Mouse (Mus musculus): ENCODE data around the gene Gm20388.

DNA sequence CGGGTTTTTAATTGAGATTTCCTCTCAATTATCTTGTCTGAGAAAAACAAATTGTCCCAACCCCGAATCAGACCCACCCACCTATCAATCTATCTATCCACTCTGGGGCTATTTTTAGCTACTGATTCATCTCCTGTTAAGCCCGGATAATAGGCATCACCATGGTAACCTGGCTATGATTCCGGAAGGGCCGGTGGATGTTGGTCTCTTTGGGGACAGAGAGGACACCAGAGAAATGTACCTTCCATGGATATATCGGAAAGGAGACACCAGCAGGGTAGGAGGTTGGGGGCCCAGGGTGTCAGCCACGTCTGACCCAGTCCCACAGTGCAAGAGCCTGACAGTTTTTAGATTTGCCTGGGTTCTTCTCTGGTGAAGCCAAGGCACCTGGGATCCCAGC lies 3224.8 kb downstream of the Gm20388 start:
- TF ChIP-seq CTCF (IDR thresholded peaks at IDR 0.05; ENCODE audit: control insufficient read depth, insufficient read depth, low read length) (no peak), POLR2A (IDR thresholded peaks at IDR 0.05; ENCODE audit: borderline replicate concordance, control insufficient read depth, low read depth, low read length) (no peak)

All from bone marrow, adult 2 months (tissue).